Mouse (Mus musculus): Measurements from ENCODE around the gene Cct2.

Cct2 gene

GRCm38 (mm10) chr10:117063254-117064021, at the start of gene Cct2:
TSS of gene Cct2 (minus strand) at chr10:117063814.
- peak; percentile 85 for DNase-seq (ENCODE audit: low spot score in 2 of 2)

- no peak for DNase-seq (ENCODE audit: low spot score in 2 of 2)
Measured at GRCm38 (mm10) chr10:117112545-117112944, 48.9 kb upstream of the Cct2 start.

DNA sequence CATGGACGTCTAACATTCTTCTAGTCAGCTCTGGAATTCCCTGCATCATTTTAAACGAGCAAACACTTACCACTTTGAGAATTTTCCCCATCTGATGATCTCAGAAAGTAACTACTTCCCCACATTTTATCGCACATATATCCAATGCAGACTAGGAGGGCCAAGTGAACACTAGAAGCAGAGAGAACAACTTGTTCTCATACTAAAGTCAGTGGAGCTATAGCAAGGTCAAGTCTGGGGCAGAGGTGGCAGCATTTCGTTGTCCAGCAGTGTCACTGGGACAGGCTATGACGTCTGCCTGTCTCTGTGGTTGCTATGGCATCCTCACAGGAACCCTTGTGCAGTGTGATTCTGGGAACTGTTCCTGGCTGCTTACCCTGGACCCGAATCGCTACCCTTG, 47.8 kb upstream of the Cct2 start:
- no peak for DNase-seq (ENCODE audit: low spot score in 2 of 2)

DNA sequence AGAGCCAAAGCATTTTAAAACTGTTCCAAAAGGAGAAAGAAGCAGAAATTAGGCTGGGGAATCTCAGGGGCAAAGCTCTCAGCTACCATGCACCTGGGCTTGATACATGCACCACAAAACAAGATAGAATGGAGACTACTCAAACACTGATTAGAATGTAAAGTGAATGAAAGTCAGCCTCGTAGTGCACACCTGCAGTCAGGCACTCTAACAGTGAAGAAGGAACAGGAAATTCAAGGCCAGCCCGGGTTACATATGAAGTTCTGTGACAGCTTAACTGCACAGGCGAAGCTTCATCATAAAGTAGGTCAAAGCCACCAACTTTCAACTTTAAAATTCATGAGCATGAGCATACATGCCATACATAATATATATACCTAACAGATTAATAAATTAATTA, 46.7 kb upstream of the Cct2 start:
- no peak for DNase-seq (ENCODE audit: low spot score in 2 of 2)

DNA sequence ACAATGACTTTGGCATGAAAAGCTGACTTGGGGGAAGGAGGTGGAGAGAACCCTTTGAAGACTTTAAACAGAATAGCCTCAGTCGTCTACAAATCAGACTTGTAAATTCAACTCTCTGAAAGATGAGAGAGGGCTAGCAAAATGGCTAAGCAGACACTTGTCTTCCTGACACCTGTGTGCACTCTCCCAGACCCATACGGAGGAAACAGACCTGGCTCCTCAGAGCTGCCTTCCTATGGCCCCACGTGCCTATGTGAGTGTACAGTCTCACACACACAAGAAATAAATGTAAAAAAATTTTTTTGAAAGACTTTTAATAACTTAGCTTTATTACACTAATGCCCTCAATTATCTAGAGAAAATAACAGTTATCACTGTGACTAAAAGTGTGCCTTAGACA, 43.1 kb upstream of the Cct2 start:
- DNase-seq (ENCODE audit: low spot score in 2 of 2), result no peak

DNA sequence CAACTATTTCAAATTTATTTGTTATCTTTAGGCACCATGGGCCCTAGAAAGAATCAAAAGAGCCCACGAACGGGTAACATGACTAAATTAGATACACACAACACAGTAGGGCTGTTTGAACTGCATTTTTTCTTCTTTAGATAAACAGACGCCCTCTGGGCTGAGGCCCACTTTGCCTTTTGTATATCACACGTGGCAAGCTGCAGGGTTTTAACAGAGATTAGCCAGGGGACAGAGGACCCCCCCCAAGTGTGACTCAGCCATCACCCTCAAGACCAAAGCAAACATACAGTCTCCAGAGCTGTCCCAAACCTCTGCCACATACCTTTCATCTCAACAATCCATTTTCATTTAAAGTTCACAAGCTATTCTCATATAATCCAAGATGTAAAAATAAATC, 42.6 kb upstream of the Cct2 start:
- DNase-seq (ENCODE audit: low spot score in 2 of 2), result no peak

DNA sequence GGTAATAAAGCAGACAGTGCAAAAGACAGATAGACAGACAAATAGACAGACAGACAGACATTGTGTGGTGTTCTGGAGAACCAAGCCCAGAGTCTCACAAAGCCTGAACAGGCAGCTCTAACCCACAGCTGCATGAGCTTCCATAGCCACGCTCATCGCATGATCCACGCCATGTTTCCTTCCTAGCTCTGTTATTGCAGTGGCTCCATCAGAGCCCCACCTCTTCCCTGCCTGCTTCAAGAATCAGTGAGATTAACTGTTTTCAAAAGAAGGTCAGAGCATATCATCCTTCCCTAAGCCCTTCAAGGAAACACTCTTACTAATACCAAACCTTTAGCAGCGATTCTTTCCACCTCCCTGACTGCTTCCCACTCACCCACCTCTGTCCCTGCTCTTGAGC, 41.4 kb upstream of the Cct2 start:
- no peak for DNase-seq (ENCODE audit: low spot score in 2 of 2)

DNA sequence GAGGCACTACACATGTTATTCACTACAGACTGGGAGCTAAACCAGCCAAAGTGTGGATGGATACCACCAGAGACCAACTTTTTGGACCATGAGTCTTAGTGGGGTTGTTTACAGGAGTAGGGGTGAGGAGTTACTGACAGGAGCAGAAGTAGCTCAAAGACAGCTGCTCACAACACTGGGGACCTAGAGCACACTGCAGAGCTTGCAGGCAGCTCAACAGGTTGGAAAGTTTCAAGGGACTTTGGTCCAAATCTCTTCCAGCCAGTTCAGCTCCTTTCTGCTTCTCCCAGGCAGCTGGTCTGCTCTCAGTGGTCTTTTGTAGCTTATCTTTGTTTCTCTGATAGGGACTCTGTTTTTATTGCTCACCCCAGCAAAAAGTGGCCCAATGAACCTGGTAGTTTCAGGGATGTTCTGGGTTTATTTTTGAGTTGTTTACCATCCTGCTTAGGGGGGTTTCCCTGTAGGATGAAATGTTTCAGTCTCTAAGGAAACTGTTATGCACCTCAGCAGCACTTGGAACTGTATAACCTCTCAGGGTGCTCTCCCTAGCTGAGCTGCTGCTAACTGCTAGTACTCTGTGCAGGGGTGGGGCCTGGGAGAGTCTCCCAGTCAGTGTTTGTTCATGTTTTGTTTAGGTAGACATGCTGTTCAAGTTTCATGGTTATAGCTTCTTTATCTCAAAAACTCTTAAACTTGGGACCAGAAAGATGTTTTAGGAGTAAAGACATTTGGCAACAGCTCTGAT, 40.4 kb upstream of the Cct2 start:
- no peak for DNase-seq (ENCODE audit: low spot score in 2 of 2)

DNA sequence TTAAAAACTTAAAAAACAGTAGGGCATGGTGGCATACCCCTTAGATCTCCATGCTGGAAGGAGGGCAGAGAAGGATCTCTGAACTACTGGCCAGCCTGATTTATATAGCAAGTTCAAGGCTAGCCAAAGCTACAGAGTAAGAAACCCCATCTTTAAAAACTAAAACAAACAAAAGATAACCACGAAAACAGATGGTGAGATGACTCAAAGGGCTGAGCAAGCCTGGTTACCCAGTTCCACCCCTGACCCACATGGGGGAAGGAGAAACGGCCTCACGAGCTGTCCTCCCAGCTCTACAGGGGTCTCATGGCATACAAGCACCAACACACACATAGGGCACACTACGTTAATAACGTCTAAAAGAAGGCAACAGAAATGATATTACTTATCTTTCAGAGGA, 36.6 kb upstream of the Cct2 start:
- no peak for DNase-seq (ENCODE audit: low spot score in 2 of 2)

DNA sequence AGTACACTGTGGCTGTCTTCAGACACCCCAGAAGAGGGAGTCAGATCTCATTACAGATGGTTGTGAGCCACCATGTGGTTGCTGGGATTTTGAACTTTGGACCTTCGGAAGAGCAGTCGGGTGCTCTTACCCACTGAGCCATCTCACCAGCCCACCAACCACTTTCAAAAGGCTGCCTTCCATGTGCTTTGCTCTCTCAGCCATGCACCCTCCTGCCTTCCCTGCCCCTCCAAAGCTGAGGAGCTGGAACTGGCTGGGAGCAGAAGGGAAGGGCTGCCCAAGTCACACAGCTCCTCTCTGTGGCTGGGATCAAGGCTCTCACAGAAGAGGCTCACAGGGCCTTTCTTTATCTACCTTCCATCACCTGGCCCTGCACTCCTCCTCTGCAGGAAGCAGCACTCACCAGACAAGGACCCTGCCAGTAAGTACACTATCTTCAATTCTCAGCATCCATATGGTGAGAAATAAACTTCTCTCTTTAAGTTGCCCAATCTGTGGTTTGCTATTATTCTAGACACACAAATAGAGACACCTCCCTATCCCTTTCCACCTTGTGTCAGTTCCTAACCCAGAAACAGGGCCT, 33.6 kb upstream of the Cct2 start:
- DNase-seq (ENCODE audit: low spot score in 2 of 2), result no peak

DNA sequence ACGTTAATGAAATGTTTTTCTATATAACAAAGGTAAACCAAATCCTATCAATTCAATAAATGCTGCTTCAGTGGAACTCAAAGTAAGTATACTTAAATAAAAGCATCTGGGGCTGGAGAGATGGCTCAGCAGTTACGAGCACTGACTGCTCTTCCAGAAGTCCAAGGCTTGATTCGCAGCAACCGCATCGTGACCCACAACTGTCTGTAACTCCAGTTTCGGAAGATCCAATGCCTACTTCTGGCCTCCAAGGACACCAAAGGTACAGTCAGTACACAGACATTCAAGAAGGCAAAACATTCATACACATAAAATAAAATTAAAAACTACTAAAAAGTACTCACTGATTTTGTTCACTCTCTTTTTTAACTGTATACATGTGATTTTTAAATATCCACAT, 32.5 kb upstream of the Cct2 start:
- DNase-seq (ENCODE audit: low spot score in 2 of 2), result no peak

DNA sequence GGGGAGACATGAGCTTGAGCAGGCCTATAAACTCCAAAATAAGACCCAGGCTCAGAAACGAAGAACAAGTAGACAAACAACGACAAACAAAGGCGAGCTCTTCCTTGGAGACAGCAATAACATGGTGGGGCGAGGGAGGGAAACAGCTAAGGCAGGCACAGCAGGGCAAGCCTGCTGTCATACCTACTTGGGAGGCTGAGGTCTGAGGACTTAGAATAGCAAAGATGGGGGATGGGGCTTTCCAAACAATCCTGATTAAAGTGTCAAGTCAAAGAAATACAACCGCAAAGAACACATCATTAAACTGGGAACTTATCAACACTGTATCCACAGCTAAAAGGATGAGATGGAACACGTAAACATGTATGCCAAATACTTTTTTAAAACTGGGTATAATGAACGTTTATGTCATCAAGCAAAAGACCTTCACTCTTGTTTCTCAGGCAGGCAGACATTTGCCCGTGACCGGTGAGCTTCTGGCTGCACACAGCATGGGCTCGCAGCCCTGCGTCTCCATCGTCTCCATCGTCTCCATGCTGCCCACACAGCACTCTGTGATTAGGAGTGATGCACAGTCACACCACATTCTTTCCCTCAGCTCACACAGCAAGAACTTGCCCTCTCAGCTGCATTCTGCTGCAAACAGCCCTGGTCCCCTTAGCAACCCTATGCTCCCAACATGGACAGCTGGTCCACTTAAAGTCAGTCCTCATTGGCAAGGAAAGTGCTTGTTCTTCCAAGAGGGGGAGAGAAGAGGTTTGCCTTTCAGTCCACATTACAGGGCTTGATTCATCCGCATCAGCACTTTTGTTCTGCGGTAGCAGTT, 31.1 kb upstream of the Cct2 start:
- peak; percentile 28 to 29 for DNase-seq (ENCODE audit: low spot score in 2 of 2)

DNA sequence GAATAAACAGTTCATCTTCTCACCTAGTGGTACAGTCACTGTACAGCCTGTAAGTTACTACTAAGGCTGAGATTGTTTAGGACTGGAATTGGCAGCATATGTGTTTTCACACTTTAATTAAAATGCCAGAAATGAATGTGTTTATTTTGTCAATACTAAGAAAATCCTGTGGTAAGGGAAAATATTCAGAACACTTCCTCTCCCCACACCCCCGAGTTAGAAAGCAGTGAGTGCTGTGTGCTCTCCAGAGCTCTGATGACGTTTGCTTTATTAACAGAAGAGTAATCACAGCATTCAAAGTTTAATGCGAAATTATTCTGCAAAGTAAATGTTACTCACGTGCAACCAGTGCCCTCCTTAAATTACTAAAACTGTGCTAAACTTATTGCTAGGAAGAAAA, 26.0 kb upstream of the Cct2 start:
- DNase-seq (ENCODE audit: low spot score in 2 of 2), result no peak

DNA sequence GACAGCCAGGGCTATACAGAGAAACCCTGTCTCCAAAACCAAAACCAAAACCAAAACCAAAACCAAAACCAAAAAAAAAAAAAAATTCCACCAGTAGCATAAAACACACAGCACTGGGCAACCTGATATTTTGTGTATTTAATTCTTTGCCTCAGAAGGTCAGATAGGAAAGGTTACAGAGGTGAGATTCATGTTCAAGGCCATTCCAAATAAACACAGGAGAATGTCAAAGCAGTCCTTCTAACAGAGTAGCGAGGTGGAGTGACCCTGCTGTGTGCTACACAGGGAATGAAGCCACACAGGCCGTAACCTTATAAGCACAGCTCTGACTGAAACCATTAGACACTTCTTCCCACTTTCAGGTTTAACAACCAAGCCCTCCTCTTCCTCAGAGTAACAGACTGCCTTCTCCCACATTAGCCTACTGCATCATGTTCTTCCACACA, 18.3 kb upstream of the Cct2 start:
- DNase-seq (ENCODE audit: low spot score in 2 of 2), result no peak

DNA sequence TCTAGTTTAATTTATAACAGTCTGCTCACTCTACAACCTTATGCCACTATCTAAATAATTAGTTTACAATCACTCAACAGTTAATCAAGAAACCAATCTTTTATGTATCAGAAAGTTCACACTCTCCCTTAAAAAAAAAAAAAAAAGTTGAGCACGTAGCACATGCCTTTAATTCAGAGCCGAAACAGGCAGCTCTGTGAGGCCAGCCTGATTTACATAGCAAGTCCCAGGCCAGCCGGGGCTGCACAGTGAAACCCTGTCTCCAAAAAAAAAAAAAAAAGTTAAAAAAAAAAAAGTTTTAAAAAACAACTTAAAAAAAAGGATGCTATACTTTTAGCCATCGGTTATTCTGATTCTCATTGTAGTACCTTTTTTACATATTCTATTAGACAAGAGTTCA, 17.7 kb upstream of the Cct2 start:
- DNase-seq (ENCODE audit: low spot score in 2 of 2), result no peak

DNA sequence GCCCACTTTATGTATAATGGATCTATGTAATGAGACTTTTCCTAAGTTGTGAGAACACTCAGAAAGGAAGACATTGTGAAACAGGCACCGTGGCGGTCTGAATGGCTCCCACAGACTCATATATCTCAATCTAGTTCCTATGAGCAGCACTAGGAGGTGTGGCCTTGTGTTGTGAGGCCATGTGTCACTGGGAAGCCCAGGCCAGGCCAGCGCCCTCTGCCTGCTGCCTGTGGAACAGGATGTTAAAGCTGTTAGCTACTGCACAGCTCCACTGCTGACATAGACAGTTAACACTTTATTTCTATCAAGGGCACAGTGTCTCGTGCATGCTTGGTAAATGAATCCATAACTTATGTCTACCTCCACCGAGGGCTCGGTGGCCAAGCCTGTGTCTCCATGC, 14.7 kb upstream of the Cct2 start:
- DNase-seq (ENCODE audit: low spot score in 2 of 2), result no peak

- no peak for DNase-seq (ENCODE audit: low spot score in 2 of 2)
Measured at GRCm38 (mm10) chr10:117073176-117073575, 9.6 kb upstream of the Cct2 start.

DNA sequence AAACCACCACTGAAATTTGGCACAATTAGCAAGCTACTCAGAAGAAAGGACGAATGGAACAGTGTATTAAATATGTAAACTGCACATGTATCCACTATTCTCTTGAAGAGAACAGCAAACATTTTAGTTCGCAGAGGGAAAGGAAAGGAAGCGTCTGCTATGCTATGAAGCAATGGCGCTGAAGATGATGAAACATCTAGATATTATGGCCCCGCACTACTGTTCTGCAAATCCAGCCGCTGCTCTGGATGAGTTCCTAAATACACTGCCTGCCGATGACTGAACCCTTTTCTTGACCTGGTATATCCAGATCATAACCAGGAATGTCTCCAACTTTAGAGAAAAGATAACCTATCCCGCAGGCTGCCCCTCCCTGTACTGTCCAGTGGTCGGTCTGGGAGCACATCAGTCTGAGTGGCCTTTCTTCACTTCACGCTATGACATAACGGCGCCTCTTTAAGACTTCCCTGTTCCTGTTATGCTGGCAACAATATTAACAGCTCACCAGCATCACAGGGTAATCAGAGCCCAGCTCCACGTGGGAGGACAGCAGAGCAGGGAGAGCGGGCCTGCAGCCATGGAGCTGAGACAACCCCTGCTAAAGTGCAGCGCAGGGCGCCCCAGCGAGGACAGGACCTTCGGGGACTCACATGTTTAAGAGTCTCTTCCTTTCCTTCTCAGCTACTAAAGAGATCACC, 8.7 kb upstream of the Cct2 start:
- DNase-seq (ENCODE audit: low spot score in 2 of 2), result no peak

DNA sequence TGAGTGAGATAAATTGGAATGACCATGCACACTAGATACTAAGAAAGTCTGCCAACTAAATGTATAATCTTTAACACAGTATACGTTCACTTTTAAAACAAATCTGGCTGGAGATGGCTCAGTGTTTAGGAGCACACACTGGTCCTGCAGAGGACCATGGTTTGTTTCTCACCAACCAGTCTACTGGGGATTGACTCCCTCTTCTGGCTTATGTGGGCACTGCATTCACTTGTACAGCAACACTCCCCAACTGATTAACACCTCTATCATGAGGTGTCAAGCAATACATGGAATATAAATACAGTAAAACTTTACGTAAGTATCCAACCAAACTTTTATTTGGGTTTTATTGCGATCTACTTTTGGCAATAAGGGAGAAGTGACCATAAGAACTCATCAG, 5.5 kb upstream of the Cct2 start:
- no peak for DNase-seq (ENCODE audit: low spot score in 2 of 2)

DNA sequence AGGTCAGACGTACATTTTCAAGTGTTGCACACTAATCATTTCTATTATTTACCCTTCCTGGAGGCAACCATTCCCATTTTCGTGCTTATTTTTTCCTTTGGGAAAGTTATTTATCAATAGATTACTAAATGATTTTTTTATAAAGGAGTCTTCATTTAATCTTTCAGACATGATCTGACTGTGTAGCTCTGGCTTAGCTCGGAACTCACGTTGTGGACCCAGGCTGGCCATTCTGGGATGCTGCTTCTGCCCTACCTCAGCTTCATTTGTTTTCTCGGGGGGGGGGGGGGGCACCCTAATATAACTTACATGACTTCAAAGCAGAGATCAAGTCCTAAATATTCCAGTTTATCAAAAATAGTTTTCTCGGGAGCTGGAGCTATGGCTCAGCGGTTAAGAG, 462 bp upstream of the Cct2 start:
- DNase-seq (ENCODE audit: low spot score in 2 of 2), result no peak

- no peak for DNase-seq (ENCODE audit: low spot score in 2 of 2)
Measured at GRCm38 (mm10) chr10:117062894-117063253, 740 bp downstream of the Cct2 start.

GRCm38 (mm10) chr10:117055668-117056067, 7.9 kb downstream of the Cct2 start:
- DNase-seq (ENCODE audit: low spot score in 2 of 2), result no peak
